Mouse (Mus musculus): ENCODE measurements around the gene Zfp683. TPM values are rescaled to one million over a fixed set of nuclear protein-coding genes. Genes with fewer than 3 reads are reported as not detected.

The Zfp683 gene
- not detected in 2 replicates for polyA plus RNA-seq (2016; fragmentation: Nextera tagmentation; extraction: Ambion mirVana)

DNA sequence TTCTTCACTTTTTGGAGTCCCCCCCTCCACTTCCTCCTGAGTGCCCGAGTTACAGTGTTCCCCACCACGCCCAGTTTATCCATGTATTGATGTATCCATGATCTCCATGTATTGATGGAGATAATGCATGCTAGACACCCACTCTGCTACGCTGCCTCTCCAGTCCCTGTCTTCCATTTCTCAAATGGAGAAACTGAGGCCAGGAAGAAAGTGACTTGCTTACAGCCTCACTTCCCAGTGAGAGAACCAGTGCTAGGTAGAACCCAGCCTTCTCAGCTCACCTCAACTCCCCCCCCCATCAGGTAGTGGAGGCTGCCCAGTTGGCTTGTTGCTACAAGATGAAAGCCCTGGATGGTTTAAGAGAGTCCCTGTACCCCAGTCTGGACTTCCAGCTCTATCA lies at the start of gene Zfp683:
TSS of gene Zfp683 (plus strand) at position 301 of the 400 bp plus-strand sequence.
- peaks cover 20% of the 10 kb centered on the region for H3K4me1 ChIP-seq
- no peak for DNase-seq (ENCODE audit: low spot score)
- H3K27ac ChIP-seq, result no peak within 1 kb of the TSS
- H3K9me3 ChIP-seq (replicated peaks), result no peaks in the 10 kb centered on the region
- H3K36me3 ChIP-seq, result no peaks in the 10 kb centered on the region
- H3K27me3 ChIP-seq (ENCODE audit: low read depth, poor library complexity, severe bottlenecking), result peaks cover 3% of the 10 kb centered on the region
- WGBS, result 95% methylated on average over 3 of the region's 3 CpGs
- no peak within 1 kb of the TSS for H3K4me3 ChIP-seq

DNA sequence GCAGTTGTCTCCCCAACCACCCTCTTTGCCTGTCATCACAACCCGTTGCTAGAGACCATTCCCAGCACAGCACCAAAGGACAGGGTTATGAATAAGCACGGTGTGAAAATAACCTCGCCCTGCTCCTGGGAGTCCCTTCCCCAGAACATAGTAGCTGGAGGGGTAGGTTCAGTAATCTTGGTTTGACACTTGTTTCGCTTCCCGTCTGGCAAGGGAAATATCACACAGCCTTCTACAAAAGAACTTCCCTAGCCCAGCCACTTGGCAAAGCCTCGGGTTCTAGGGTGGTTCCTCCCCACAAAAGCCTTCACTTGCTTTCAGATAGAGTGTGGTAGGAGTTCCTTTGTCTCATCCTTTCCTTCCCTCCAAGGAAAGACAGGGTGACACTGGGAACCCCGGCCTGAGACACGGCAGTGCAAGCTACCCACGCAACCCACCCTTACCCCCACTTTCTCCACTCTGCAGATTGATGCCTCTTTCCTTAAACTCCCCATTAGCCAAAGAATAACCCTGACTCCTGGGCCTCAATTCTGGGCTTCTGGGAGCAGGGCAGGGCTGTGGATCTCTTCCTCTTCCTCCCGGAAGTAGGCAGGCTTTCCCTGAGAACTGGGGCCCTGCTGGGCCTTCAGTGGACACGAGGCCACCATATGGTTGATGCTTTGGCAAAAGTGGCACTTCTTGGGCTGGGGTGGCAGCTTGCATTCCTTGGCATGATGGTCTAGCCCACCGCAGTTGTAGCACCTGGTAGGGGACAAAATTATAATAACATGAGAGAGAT lies 47.9 kb upstream of the Zfp683 start:
- Histone ChIP-seq H3K36me3 (peaks cover 52% of the 10 kb centered on the region), H3K9me3 (replicated peaks) (no peaks in the 10 kb centered on the region), H3K4me3 (no peak overlapping the region), H3K27me3 (ENCODE audit: low read depth, poor library complexity, severe bottlenecking) (no peaks in the 10 kb centered on the region), H3K4me1 (0 out of 2 replicates have a peak, but pooled peaks cover 3% of the 10 kb centered on the region), H3K27ac (no peak overlapping the region)
- 92% methylated on average over 12 of the region's 12 CpGs for WGBS
- DNase-seq (ENCODE audit: low spot score), result no peak

DNA sequence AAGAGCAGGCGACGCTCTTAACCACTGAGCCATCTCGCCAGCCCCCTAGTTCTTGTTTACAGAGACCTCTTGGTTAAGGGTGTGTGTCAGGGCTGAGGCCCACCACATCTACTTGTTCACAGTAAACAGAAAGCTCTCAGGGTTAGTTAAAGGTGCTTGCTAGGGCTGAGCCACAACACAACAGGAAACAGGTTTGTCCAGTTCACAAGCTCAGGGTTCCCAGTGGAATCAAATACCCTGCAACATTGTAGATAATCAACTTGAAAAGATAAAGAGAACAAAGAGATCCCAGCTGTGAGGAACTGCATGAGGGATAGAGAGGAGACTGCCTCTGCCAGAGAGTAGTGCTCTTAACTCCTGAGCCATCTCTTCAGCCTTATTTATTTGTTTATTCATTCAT lies 46.8 kb upstream of the Zfp683 start:
- Histone ChIP-seq H3K36me3 (peaks cover 52% of the 10 kb centered on the region), H3K4me1 (peaks cover 12% of the 10 kb centered on the region)
- 95% methylated on average over 3 of the region's 3 CpGs for WGBS

DNA sequence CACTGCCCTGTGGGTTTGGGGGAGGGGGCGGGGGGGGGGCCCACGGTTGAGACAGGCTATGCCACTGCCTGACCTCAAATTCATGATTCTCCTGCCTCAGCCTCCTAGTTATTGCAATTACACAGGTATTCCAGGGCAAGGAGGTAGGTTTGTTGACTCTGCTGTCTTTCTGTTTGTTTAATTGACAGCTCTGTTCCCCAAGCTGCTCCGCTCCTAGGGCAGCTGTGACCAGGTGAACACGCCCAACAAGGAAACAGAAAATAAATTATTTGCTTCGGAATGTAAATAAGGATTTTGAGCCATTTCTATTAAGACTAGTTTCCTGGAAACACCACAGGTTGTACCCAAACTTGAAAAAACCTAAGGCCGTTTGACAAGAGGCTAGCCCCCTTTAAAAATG lies 43.9 kb upstream of the Zfp683 start:
- Histone ChIP-seq H3K27me3 (ENCODE audit: low read depth, poor library complexity, severe bottlenecking) (no peaks in the 10 kb centered on the region), H3K9me3 (replicated peaks) (no peaks in the 10 kb centered on the region), H3K36me3 (peaks cover 41% of the 10 kb centered on the region), H3K27ac (no peak overlapping the region), H3K4me1 (peaks cover 31% of the 10 kb centered on the region), H3K4me3 (no peak overlapping the region)
- 86% methylated on average over 6 of the region's 6 CpGs for WGBS
- DNase-seq (ENCODE audit: low spot score), result no peak

More for the DNA sequence above, 46.8 kb upstream of the Zfp683 start:
- Histone ChIP-seq H3K9me3 (replicated peaks) (no peaks in the 10 kb centered on the region), H3K27ac (no peak overlapping the region), H3K4me3 (no peak overlapping the region), H3K27me3 (ENCODE audit: low read depth, poor library complexity, severe bottlenecking) (no peaks in the 10 kb centered on the region)
- no peak for DNase-seq (ENCODE audit: low spot score)

DNA sequence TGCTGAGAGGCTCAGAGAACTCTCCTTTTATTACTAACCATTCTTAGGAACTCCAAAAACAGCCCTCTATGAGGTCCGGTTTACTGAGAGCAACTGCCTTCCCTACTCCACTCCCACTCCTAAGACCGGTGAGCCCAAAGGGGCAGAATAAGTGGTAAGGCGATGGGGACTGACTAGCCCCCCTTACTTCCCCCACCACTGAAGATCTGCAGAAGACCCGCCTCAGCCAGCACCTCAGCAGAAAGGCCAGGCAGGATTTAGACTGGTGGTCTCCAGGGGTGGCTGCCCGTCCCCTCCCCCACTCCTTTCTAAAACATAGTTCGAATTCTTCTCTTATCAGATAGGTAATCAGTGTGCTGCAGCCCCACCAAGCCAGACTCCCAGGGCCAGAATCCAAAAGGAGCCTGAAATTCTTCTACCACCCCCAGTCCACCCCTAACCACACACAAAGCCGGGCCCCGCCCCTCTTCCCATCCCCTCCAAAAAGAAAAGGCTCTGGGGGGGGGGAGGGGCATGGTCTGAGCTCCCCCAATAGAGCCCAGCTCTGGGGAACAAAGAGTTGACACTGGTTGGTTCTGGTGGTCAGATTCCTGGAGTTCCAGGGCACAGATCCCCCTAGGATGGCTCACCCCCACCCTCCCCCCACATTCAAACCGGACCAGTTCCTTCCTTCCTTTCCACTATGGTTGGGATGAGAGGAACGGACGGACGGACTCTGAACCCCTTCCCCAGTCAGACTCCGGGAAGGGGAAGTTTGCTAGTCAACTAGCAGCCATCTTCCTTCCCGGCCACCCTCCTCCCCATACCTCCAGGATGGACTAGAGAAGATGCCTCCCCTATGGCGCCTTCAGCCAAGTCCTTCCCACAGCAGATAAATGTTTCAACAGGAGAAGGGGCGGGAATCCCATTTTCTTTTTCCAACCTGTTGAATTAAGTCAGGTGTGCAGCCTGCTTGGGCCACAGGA lies 41.9 kb upstream of the Zfp683 start:
- Histone ChIP-seq H3K36me3 (peaks cover 28% of the 10 kb centered on the region), H3K27me3 (ENCODE audit: low read depth, poor library complexity, severe bottlenecking) (no peaks in the 10 kb centered on the region), H3K27ac (peak overlapping the region; percentile 64), H3K4me3 (peak overlapping the region; percentile 8; the same call in 1 of the 2 replicates), H3K4me1 (peaks cover 49% of the 10 kb centered on the region), H3K9me3 (replicated peaks) (no peaks in the 10 kb centered on the region)
- 23% methylated on average over 16 of the region's 16 CpGs for WGBS
- DNase-seq (ENCODE audit: low spot score), result no peak

DNA sequence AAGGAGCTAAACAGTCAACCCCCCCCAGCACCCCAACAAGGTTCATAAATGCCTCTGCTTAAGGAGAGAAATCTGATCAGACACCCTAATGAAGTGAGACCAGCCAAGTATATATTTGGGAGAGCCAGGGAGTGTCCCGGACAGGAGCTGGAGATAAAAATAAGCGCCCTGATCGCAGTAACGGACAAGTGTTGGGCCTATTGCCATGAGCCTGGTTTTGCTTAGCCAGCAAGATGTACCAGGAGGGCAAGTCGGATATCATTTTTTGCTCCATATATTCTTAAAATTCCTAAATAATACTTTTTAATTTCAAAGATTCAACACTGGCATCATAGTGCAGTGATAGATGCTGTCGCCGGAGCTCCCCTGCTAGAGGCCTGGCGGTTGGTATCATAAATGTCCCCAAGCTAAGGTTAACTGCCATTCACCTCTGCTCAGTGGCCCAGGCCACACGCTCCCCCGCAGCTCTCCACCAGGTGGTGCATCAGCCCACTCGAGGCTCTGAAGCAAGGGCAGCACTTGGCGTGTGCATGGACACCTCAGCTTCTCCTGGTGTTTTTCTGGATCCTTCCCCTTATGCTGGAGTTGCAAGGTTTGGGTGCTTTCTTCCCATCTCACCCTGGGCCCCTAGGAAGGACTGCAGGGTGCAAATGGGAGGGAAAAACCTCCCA lies 40.6 kb upstream of the Zfp683 start:
- no peak overlapping the region for H3K4me3 ChIP-seq

DNA sequence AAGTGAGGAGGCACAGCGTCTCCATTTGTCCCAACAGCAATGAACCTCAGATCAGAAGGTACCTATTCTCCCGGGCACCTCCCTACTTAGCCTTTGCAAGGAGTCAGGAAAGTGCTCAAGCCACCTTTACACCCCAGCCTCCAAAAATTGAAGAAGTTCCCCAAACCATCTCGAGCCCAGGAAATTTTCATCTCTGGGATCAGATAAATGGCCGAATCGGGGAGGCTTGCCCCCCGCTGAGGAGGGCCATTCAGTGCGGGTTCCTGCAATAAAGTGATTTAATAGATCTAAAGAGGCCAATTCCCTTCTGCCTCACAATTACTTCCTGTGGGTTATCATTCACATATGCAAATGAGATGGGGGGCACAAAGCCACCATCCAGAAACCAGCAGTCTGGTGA lies 37.4 kb upstream of the Zfp683 start:
- peak overlapping the region; percentile 58 for H3K4me3 ChIP-seq
- no peak for DNase-seq (ENCODE audit: low spot score)
- WGBS, result 3% methylated on average over 7 of the region's 7 CpGs
- no peaks in the 10 kb centered on the region for H3K9me3 ChIP-seq (replicated peaks)
- H3K4me1 ChIP-seq, result peaks cover 82% of the 10 kb centered on the region
- 0 out of 2 replicates have a peak, but pooled peaks cover 3% of the 10 kb centered on the region for H3K36me3 ChIP-seq
- H3K27ac ChIP-seq, result peak overlapping the region; percentile 86
- H3K27me3 ChIP-seq (ENCODE audit: low read depth, poor library complexity, severe bottlenecking), result no peaks in the 10 kb centered on the region

More for the DNA sequence above, 40.6 kb upstream of the Zfp683 start:
- Histone ChIP-seq H3K27me3 (ENCODE audit: low read depth, poor library complexity, severe bottlenecking) (no peaks in the 10 kb centered on the region), H3K4me1 (peaks cover 61% of the 10 kb centered on the region), H3K9me3 (replicated peaks) (no peaks in the 10 kb centered on the region), H3K36me3 (peaks cover 15% of the 10 kb centered on the region; the same call in 1 of the 2 replicates), H3K27ac (no peak overlapping the region)
- whole genome bisulfite sequencing, result 52% methylated on average over 12 of the region's 12 CpGs
- DNase-seq (ENCODE audit: low spot score), result peak; percentile 58

DNA sequence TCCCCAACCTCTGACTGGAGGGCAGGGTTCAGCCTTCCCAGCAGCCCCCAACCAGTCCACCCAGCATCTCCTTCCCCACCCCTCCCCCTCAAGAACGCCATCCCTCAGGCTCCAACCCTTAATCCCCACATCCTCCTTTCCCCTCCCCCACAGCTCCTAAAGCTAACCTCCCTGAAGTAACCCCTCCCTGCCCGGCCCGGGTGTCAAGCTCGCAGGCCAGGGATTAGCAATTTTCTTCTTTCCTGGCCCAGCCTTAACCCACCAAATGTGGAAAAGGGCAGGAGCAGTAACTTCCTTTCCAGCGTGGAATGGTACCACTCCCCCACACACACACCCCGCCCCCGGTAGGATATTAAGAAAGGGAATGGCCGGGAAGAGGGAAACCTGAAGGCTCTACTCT lies 36.9 kb upstream of the Zfp683 start:
- WGBS, result 0% methylated on average over 8 of the region's 8 CpGs
- DNase-seq (ENCODE audit: low spot score), result peak; percentile 73
- no peaks in the 10 kb centered on the region for H3K27me3 ChIP-seq (ENCODE audit: low read depth, poor library complexity, severe bottlenecking)
- peak overlapping the region; percentile 58 for H3K4me3 ChIP-seq
- H3K9me3 ChIP-seq (replicated peaks), result no peaks in the 10 kb centered on the region
- peak overlapping the region; percentile 86 for H3K27ac ChIP-seq
- H3K36me3 ChIP-seq, result 0 out of 2 replicates have a peak, but pooled peaks cover 3% of the 10 kb centered on the region
- H3K4me1 ChIP-seq, result peaks cover 77% of the 10 kb centered on the region

DNA sequence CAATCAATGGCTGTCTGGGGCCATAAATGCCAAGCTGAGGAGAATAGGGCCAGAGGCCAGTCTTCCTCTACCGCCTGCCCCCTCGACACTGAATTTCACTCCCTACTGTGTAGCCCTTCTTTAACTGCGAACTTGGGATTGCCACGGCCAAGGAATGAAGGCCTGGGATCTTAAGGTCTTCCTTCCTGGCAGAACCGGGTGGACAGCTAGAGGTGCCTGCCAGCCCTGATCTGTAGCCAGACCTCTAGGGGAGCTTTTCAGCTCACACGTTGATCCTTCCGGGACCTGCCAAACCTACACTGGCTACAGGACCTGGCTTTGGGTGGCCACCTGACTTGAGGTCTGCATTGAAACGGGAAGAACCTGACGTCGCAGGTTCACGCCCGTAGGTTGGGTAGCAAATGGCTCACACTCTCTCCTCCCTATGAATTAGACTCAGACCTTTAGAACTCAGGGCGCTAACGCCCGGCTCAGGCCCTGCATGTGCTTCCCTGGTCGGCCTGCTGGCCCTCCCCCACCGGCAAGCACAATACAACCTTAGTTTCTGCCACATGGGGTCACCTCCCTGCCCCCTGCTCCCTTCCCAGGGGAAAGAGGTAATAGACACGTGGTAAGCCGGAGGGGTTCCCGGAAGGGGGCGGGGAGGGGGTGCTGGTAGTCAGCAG lies 36.3 kb upstream of the Zfp683 start:
- WGBS, result under 1% methylated on average over 21 of the region's 21 CpGs
- no peaks in the 10 kb centered on the region for H3K27me3 ChIP-seq (ENCODE audit: low read depth, poor library complexity, severe bottlenecking)
- H3K4me3 ChIP-seq, result peak overlapping the region; percentile 58
- H3K4me1 ChIP-seq, result peaks cover 71% of the 10 kb centered on the region
- H3K36me3 ChIP-seq, result 0 out of 2 replicates have a peak, but pooled peaks cover 3% of the 10 kb centered on the region
- peak; percentile 76 for DNase-seq (ENCODE audit: low spot score)
- peak overlapping the region; percentile 86 for H3K27ac ChIP-seq
- no peaks in the 10 kb centered on the region for H3K9me3 ChIP-seq (replicated peaks)

DNA sequence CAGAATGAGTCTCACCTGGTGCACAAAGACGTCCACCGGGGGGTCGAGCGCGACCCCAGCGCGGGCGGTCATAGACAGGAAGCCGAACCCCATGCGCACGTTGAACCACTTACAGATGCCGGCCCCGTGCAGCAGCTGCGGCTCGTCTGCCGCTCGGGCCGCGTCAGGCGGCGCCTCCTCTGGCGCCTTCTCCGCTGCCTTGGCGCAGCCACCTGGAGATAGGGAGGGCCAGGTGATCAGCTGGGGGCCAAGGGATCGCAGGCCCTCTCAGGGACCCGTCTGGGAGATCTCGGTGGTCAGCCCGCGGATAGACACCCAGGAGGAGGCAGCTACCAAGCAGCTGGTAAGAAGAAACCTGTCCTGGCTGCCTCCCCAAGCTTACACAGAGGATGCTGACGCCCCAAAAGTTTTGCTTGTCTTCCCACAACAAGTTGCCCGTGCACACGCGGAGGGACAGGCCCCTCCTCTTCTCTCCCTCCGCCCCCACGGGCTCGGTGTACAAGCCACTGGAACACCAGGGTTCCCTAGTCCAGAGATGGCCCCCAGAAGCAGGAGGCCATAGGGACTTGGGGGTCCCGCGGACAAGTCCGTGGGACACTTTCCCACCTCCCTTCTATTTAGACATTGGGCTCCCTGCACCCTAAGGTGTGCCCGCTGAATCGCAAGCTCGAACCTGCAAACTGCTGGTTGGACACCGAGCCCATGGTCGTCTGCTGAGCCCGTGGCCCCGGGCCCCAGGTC lies 35.4 kb upstream of the Zfp683 start:
- Histone ChIP-seq H3K4me3 (peak overlapping the region; percentile 58), H3K27me3 (ENCODE audit: low read depth, poor library complexity, severe bottlenecking) (no peaks in the 10 kb centered on the region), H3K27ac (peak overlapping the region; percentile 86), H3K36me3 (0 out of 2 replicates have a peak, but pooled peaks cover 3% of the 10 kb centered on the region), H3K4me1 (peaks cover 62% of the 10 kb centered on the region), H3K9me3 (replicated peaks) (no peaks in the 10 kb centered on the region)
- peak; percentile 76 for DNase-seq (ENCODE audit: low spot score)
- WGBS, result under 1% methylated on average over 46 of the region's 46 CpGs

DNA sequence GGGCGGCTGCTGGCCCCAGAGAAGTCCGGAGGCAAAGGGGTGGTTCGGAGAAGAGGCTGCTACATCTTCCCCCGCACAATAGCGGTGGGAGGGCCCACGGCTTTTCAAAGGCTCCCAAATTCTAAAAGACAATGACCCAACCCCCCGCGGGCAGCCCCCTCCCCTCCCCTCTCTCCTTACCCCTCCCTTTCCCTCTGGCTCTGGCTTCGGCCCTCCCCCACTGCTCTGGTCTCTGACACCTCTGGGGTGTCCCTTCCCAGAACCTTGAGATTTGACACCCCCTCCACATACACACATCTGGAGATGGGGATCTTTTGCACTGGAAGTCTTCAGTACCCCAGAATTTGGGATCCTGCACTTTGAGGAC lies 34.9 kb upstream of the Zfp683 start, which contains the start of gene Lin28a:
TSS of gene Lin28a (minus strand) at position 63 of the 367 bp plus-strand sequence.
- H3K4me1 ChIP-seq, result peaks cover 57% of the 10 kb centered on the region
- H3K27ac ChIP-seq, result peak within 1 kb of the TSS; percentile 86

More for the DNA sequence above, 34.9 kb upstream of the Zfp683 start, which contains the start of gene Lin28a:
- WGBS, result 1% methylated on average over 9 of the region's 9 CpGs
- no peaks in the 10 kb centered on the region for H3K9me3 ChIP-seq (replicated peaks)
- H3K36me3 ChIP-seq, result 0 out of 2 replicates have a peak, but pooled peaks cover 3% of the 10 kb centered on the region
- no peaks in the 10 kb centered on the region for H3K27me3 ChIP-seq (ENCODE audit: low read depth, poor library complexity, severe bottlenecking)
- H3K4me3 ChIP-seq, result peak within 1 kb of the TSS; percentile 58
- DNase-seq (ENCODE audit: low spot score), result peak; percentile 67
